Mouse (Mus musculus): ENCODE measurements at regions not wholly inside any gene's neighbourhood (a gene's known extent, or its start where the extent isn't known, plus 50 kb on each side); places are given as distances from the start of the nearest gene placed in this dataset.

- Histone ChIP-seq H3K36me3 (ENCODE audit: control insufficient read depth, insufficient read depth, low read length) (no peaks in the 10 kb centered on the region), H3K27me3 (replicated peaks; ENCODE audit: control insufficient read depth, insufficient read depth, low read length) (no peaks in the 10 kb centered on the region), H3K4me1 (ENCODE audit: control insufficient read depth, insufficient read depth, low read length) (no peaks in the 10 kb centered on the region), H3K27ac (ENCODE audit: insufficient read depth, low read depth, low read length) (no peak overlapping the region), H3K4me3 (ENCODE audit: insufficient read depth, low read depth, low read length) (no peak overlapping the region)
- DNase-seq: no peak
- WGBS: 78% methylated on average over 1 of the region's 1 CpGs
- TF ChIP-seq POLR2A (IDR thresholded peaks at IDR 0.05; ENCODE audit: low read depth, low read length): no peak
- no peak for TF ChIP-seq CTCF (conservative IDR thresholded peaks at IDR 0.05; ENCODE audit: insufficient read depth, insufficient read length, low read depth, low read length)
Observed at GRCm38 (mm10) chr12:74651256-74651655, 335.1 kb upstream of the Gm11042 start.

DNA sequence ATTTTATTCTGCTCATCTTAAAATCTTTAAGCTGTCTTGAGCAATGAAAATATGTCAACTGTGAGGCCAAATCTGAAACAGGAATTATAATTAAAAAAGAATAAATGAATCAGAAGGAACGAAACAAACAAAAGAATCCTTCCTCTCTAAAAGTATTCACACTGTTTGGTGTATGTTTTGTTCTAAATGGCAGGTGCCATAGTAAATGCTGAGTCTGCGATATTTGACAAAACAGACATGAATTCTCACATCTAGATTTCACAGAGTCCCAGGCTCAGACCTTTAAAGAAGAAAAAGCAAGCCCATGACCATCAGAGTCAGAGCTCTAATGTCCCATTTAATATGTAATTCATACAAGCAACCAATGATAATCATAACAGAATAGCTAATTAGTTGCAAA, 316.6 kb upstream of the Gm11042 start:
- no peak for DNase-seq
- no peak overlapping the region for H3K4me3 ChIP-seq (ENCODE audit: insufficient read depth, low read depth, low read length)
- no peak for TF ChIP-seq CTCF (conservative IDR thresholded peaks at IDR 0.05; ENCODE audit: insufficient read depth, insufficient read length, low read depth, low read length)
- TF ChIP-seq POLR2A (IDR thresholded peaks at IDR 0.05; ENCODE audit: low read depth, low read length): no peak
- no peaks in the 10 kb centered on the region for H3K4me1 ChIP-seq (ENCODE audit: control insufficient read depth, insufficient read depth, low read length)
- H3K36me3 ChIP-seq (ENCODE audit: control insufficient read depth, insufficient read depth, low read length): no peaks in the 10 kb centered on the region
- H3K27ac ChIP-seq (ENCODE audit: insufficient read depth, low read depth, low read length): no peak overlapping the region
- H3K27me3 ChIP-seq (replicated peaks; ENCODE audit: control insufficient read depth, insufficient read depth, low read length): no peaks in the 10 kb centered on the region
- 84% methylated on average over 2 of the region's 2 CpGs for WGBS

DNA sequence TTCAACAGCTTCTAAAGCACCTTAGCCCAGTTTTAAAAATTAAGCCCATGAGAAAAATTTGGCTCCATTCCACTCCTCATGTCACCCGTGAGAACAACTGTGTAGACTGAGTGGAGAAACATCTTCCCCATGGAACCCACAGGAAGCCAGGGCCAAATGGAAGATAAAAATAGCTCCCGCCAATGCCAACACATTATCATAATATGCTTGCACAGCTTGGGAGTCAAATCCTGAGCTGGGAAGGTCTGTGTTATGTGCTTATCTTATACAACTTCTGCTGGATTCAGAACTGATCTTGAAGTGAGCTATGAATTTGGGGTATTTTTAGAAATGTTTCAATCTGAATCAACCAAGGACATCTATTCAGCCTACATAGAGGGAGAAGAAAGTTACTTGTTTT, 279.0 kb upstream of the Gm11042 start:
- Histone ChIP-seq H3K4me1 (ENCODE audit: control insufficient read depth, insufficient read depth, low read length) (no peaks in the 10 kb centered on the region), H3K4me3 (ENCODE audit: insufficient read depth, low read depth, low read length) (no peak overlapping the region), H3K27me3 (replicated peaks; ENCODE audit: control insufficient read depth, insufficient read depth, low read length) (no peaks in the 10 kb centered on the region), H3K27ac (ENCODE audit: insufficient read depth, low read depth, low read length) (no peak overlapping the region), H3K36me3 (ENCODE audit: control insufficient read depth, insufficient read depth, low read length) (no peaks in the 10 kb centered on the region)
- 64% methylated on average over 2 of the region's 2 CpGs for WGBS
- no peak for DNase-seq
- TF ChIP-seq POLR2A (IDR thresholded peaks at IDR 0.05; ENCODE audit: low read depth, low read length): no peak

GRCm38 (mm10) chr12:74554599-74554998, 238.4 kb upstream of the Gm11042 start:
- no peak for DNase-seq
- TF ChIP-seq CTCF (conservative IDR thresholded peaks at IDR 0.05; ENCODE audit: insufficient read depth, insufficient read length, low read depth, low read length) (no peak), POLR2A (IDR thresholded peaks at IDR 0.05; ENCODE audit: low read depth, low read length) (no peak)
- no peak overlapping the region for H3K27ac ChIP-seq (ENCODE audit: insufficient read depth, low read depth, low read length)
- WGBS: 81% methylated on average over 2 of the region's 2 CpGs
- H3K36me3 ChIP-seq (ENCODE audit: control insufficient read depth, insufficient read depth, low read length): no peaks in the 10 kb centered on the region
- H3K27me3 ChIP-seq (replicated peaks; ENCODE audit: control insufficient read depth, insufficient read depth, low read length): no peaks in the 10 kb centered on the region
- no peak overlapping the region for H3K4me3 ChIP-seq (ENCODE audit: insufficient read depth, low read depth, low read length)
- H3K4me1 ChIP-seq (ENCODE audit: control insufficient read depth, insufficient read depth, low read length): no peaks in the 10 kb centered on the region

GRCm38 (mm10) chr12:74544172-74544571, 228.0 kb upstream of the Gm11042 start:
- H3K4me3 ChIP-seq (ENCODE audit: insufficient read depth, low read depth, low read length): no peak overlapping the region
- 53% methylated on average over 2 of the region's 2 CpGs for WGBS

DNA sequence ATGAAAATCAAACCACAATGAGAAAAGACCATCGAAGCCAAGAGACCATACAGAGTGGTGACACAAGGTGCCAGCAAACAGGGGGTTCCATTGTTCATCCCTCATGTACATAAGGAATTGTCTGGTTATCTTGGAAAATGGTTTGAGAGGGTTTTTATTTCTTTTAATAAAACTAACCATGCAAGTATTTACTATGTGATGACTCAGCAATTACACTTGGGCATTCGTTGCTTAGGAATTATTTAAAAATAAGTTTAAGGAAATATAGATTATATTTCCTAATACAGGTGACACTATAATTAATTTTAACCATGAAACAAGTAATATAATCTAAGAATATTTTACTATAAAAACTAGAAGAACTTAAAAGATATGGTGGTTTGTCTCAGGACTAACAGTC, 218.7 kb upstream of the Gm11042 start:
- DNase-seq: no peak
- Histone ChIP-seq H3K27me3 (replicated peaks; ENCODE audit: control insufficient read depth, insufficient read depth, low read length) (no peaks in the 10 kb centered on the region), H3K4me3 (ENCODE audit: insufficient read depth, low read depth, low read length) (no peak overlapping the region), H3K4me1 (ENCODE audit: control insufficient read depth, insufficient read depth, low read length) (no peaks in the 10 kb centered on the region), H3K36me3 (ENCODE audit: control insufficient read depth, insufficient read depth, low read length) (no peaks in the 10 kb centered on the region), H3K27ac (ENCODE audit: insufficient read depth, low read depth, low read length) (no peak overlapping the region)
- WGBS: 74% methylated on average over 2 of the region's 2 CpGs
- TF ChIP-seq POLR2A (IDR thresholded peaks at IDR 0.05; ENCODE audit: low read depth, low read length) (no peak), CTCF (conservative IDR thresholded peaks at IDR 0.05; ENCODE audit: insufficient read depth, insufficient read length, low read depth, low read length) (no peak)

More at GRCm38 (mm10) chr12:74544172-74544571, 228.0 kb upstream of the Gm11042 start:
- Histone ChIP-seq H3K27ac (ENCODE audit: insufficient read depth, low read depth, low read length) (no peak overlapping the region), H3K27me3 (replicated peaks; ENCODE audit: control insufficient read depth, insufficient read depth, low read length) (no peaks in the 10 kb centered on the region), H3K4me1 (ENCODE audit: control insufficient read depth, insufficient read depth, low read length) (no peaks in the 10 kb centered on the region), H3K36me3 (ENCODE audit: control insufficient read depth, insufficient read depth, low read length) (no peaks in the 10 kb centered on the region)
- TF ChIP-seq CTCF (conservative IDR thresholded peaks at IDR 0.05; ENCODE audit: insufficient read depth, insufficient read length, low read depth, low read length): no peak
- TF ChIP-seq POLR2A (IDR thresholded peaks at IDR 0.05; ENCODE audit: low read depth, low read length): no peak
- DNase-seq: no peak

DNA sequence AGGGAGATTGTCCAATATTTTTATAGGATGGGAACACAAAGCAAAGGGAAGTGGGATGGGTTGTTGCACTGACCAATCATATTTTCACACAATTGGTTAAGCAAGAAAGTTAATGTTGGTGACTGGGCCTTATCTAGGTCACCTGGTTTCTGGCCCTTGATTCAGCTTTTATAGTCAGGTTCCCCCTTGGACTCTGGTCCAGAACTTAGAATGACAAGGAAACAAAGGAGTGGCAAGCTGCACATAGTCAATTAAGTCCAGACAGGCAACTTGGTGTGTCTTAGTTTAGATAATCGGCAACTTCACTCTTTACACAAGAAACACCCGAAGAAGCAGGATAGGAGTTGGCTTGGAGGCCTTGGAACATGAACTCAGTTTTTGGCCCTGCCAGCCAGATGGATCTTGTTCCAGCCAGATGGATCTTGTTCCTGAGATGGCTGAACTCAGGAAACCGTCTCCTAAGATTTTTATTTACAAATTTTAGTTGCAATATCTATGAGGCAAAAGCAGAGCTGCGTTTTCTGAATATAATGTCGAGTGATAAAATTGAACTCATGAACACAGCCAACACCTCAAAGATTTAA, 212.9 kb upstream of the Gm11042 start:
- no peak overlapping the region for H3K27ac ChIP-seq (ENCODE audit: insufficient read depth, low read depth, low read length)
- H3K36me3 ChIP-seq (ENCODE audit: control insufficient read depth, insufficient read depth, low read length): no peaks in the 10 kb centered on the region
- H3K4me3 ChIP-seq (ENCODE audit: insufficient read depth, low read depth, low read length): no peak overlapping the region
- no peaks in the 10 kb centered on the region for H3K4me1 ChIP-seq (ENCODE audit: control insufficient read depth, insufficient read depth, low read length)
- no peak for TF ChIP-seq POLR2A (IDR thresholded peaks at IDR 0.05; ENCODE audit: low read depth, low read length)
- TF ChIP-seq CTCF (conservative IDR thresholded peaks at IDR 0.05; ENCODE audit: insufficient read depth, insufficient read length, low read depth, low read length): no peak
- 72% methylated on average over 5 of the region's 5 CpGs for WGBS
- DNase-seq: peak; percentile 6
- H3K27me3 ChIP-seq (replicated peaks; ENCODE audit: control insufficient read depth, insufficient read depth, low read length): no peaks in the 10 kb centered on the region

Data from kidney, adult 2 months (tissue).